Mouse (Mus musculus) bone marrow macrophage, adult 2 months (primary cell): ENCODE results near the gene Rapgef4.

Experiments used
- CTCF ChIP-seq: IDR thresholded peaks from 2 replicates; pipeline ENCODE4 v1.5.1; 2012; ENCODE audit warnings: low read depth, mild to moderate bottlenecking, low read length, moderate library complexity
- POLR2A ChIP-seq: IDR thresholded peaks from 2 replicates; pipeline ENCODE4 v1.6.1; 2012; ENCODE audit warnings: mild to moderate bottlenecking, low read depth, low read length, borderline replicate concordance

DNA sequence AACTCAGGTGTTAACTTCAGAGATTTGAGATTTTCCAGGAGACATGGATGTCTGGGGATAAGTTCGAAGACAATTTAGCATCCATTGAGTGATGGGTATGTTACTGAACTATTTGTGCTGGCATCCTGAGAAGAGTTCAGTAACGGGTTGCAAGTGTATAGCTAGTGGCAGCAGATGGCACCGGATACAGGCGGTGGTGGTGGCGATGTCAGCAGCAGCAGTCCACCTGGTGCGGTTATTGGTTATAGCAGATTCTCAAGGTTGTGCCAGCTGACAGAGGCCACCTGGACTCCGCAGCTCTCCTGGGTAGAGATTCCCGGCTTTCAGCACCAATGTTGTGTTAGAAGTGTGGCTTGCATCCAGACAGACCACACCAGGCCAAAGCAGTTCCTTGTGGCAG is 47.0 kb upstream of the Rapgef4 start:
- no peak for TF ChIP-seq CTCF
- TF ChIP-seq POLR2A: no peak
